ENCODE assay signal across 8 mouse cellular contexts in genomic region chr15:77843046-77843445, GRCm38 (mm10). TPM values are rescaled to one million over a fixed set of nuclear protein-coding genes. Genes with fewer than 3 reads are reported as not detected.
DNase-seq lines count a peak whose midpoint lies in the region; ATAC-seq and TF ChIP-seq lines count a peak whose summit lies in the region.

No protein-coding gene starts in this region.

- no peak for ATAC-seq in hindbrain, embryonic 16.5 days
- no peak for ATAC-seq in midbrain, embryonic 15.5 days (replicated peaks)
- no peak for ATAC-seq in granulocyte monocyte progenitor cell, adult 5-6 weeks (replicated peaks; ENCODE audit: poor library complexity, severe bottlenecking)

- TF ChIP-seq CTCF in kidney, adult 2 months (conservative IDR thresholded peaks at IDR 0.05; ENCODE audit: insufficient read depth, insufficient read length, low read depth, low read length), result no peak
- no peak for TF ChIP-seq CTCF in bone marrow macrophage, adult 2 months (IDR thresholded peaks at IDR 0.05; ENCODE audit: low read depth, low read length)

- H3K27me3 ChIP-seq in kidney, adult 2 months (replicated peaks; ENCODE audit: control insufficient read depth, insufficient read depth, low read length), result no peaks in the 10 kb centered on the region
- no peaks in the 10 kb centered on the region for H3K27me3 ChIP-seq in hindbrain, embryonic 16.5 days (replicated peaks; ENCODE audit: control insufficient read depth, insufficient read depth, low read length)
- no peaks in the 10 kb centered on the region for H3K27me3 ChIP-seq in midbrain, embryonic 15.5 days (replicated peaks)

- H3K9me3 ChIP-seq in hindbrain, embryonic 16.5 days (ENCODE audit: control insufficient read depth, low read length), result no peaks in the 10 kb centered on the region; the same call in 1 of the 2 replicates
- H3K9me3 ChIP-seq in midbrain, embryonic 15.5 days, result no peaks in the 10 kb centered on the region

- no peak overlapping the region for H3K4me3 ChIP-seq in kidney, adult 2 months (ENCODE audit: insufficient read depth, low read depth, low read length)
- peak overlapping the region; percentile 9; the same call in 1 of the 2 replicates for H3K4me3 ChIP-seq in bone marrow macrophage, adult 2 months (ENCODE audit: insufficient read depth, low read length)
- H3K4me3 ChIP-seq in hindbrain, embryonic 16.5 days (ENCODE audit: low read length), result no peak overlapping the region; the same call in 1 of the 2 replicates
- H3K4me3 ChIP-seq in midbrain, embryonic 15.5 days, result no peak overlapping the region

- no peak for TF ChIP-seq POLR2A in kidney, adult 2 months (IDR thresholded peaks at IDR 0.05; ENCODE audit: low read depth, low read length)
- TF ChIP-seq POLR2A in bone marrow macrophage, adult 2 months (IDR thresholded peaks at IDR 0.05; ENCODE audit: borderline replicate concordance, low read depth, low read length), result no peak

- DNase-seq in kidney, adult 2 months, result no peak
- DNase-seq in kidney, adult 9 months, result no peak
- no peak for DNase-seq in urinary bladder, postnatal 14 days (ENCODE audit: low spot score)
- no peak for DNase-seq in ovary, postnatal 36 days (ENCODE audit: low spot score)

- peak overlapping the region; percentile 79 for H3K4me2 ChIP-seq in hindbrain, embryonic 16.5 days (ENCODE audit: low read length)
- H3K4me2 ChIP-seq in midbrain, embryonic 15.5 days, result peak overlapping the region; percentile 58

- no peak overlapping the region for H3K9ac ChIP-seq in hindbrain, embryonic 16.5 days (ENCODE audit: low read depth, low read length)
- no peak overlapping the region for H3K9ac ChIP-seq in midbrain, embryonic 15.5 days

- peak overlapping the region; percentile 86 for H3K27ac ChIP-seq in kidney, adult 2 months (ENCODE audit: insufficient read depth, low read depth, low read length)
- no peak overlapping the region for H3K27ac ChIP-seq in bone marrow macrophage, adult 2 months (ENCODE audit: insufficient read depth, low read depth, low read length)
- H3K27ac ChIP-seq in hindbrain, embryonic 16.5 days (ENCODE audit: low read depth, low read length), result no peak overlapping the region
- no peak overlapping the region for H3K27ac ChIP-seq in midbrain, embryonic 15.5 days

- H3K36me3 ChIP-seq in kidney, adult 2 months (ENCODE audit: control insufficient read depth, insufficient read depth, low read length), result no peaks in the 10 kb centered on the region
- no peaks in the 10 kb centered on the region for H3K36me3 ChIP-seq in hindbrain, embryonic 16.5 days (ENCODE audit: control insufficient read depth, insufficient read depth, low read length)
- H3K36me3 ChIP-seq in midbrain, embryonic 15.5 days (replicated peaks), result no peaks in the 10 kb centered on the region

- H3K4me1 ChIP-seq in kidney, adult 2 months (ENCODE audit: control insufficient read depth, insufficient read depth, low read length), result peaks cover 11% of the 10 kb centered on the region
- peaks cover 17% of the 10 kb centered on the region for H3K4me1 ChIP-seq in bone marrow macrophage, adult 2 months (ENCODE audit: control insufficient read depth, insufficient read depth, low read length)
- peaks cover 23% of the 10 kb centered on the region for H3K4me1 ChIP-seq in hindbrain, embryonic 16.5 days (ENCODE audit: control insufficient read depth, insufficient read depth, low read depth, low read length)
- H3K4me1 ChIP-seq in midbrain, embryonic 15.5 days, result peaks cover 29% of the 10 kb centered on the region

- 12% methylated on average over 2 of the region's 2 CpGs for WGBS in kidney, adult 2 months
- WGBS in hindbrain, embryonic 16.5 days, result 33% methylated on average over 2 of the region's 2 CpGs
- 33% methylated on average over 2 of the region's 2 CpGs for WGBS in midbrain, embryonic 15.5 days

RNA-seq across cellular contexts. Expression of gene Myh9, which starts 1.1 kb away (rescaled TPM):
- 57.7 and 64.1 TPM in 2 replicates for polyA plus RNA-seq in kidney, adult 2 months (2012; rRNA removed)
- polyA plus RNA-seq in bone marrow macrophage, adult 2 months (2012; ENCODE audit: insufficient read depth, insufficient read length, missing spikeins), result 170 and 194 TPM in 2 replicates
- 8.4 and 11.8 TPM in 2 replicates for polyA plus RNA-seq in hindbrain, embryonic 16.5 days (2015; fragmentation: Nextera tagmentation; extraction: Ambion mirVana)
- polyA plus RNA-seq in midbrain, embryonic 15.5 days (2015; fragmentation: Nextera tagmentation; extraction: Ambion mirVana), result 11.9 and 14.2 TPM in 2 replicates
- total RNA-seq in granulocyte monocyte progenitor cell, adult 5-6 weeks (2014; fragmentation: Nextera tagmentation), result 199 and 315 TPM in 2 replicates
- 285 and 305 TPM in 2 replicates for total RNA-seq in granulocyte monocyte progenitor cell, adult 5-6 weeks (2017)
